ENCODE assay signal across 11 mouse cellular contexts in the genomic region with DNA sequence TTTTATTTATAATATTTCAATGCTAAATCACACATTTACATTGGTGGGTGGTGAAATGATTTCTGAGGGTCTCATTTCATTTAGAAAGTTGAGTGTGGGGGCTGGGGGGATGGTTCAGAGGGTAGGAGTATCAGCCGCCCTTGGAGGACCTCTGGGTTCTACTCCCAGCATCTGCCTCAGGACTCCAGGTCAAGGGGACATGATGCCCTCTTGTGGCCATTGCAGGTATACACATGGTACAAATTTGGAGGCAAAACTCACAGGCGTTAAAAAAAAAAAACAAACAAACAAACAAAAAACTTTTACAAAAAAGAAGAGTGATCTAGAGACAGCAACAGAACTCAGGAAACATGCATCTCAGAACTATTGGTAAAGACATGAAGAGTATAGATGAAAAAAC.
DNase-seq lines count a peak whose midpoint lies in the region; ATAC-seq and TF ChIP-seq lines count a peak whose summit lies in the region.
"Had no signal": no experiment of that assay in that cellular context is flagged by ENCODE, and none has a peak within 500 bp of the region (broad histone marks: within the 10 kb centered on the region; RNA-seq: fewer than 3 reads in every experiment).

No protein-coding gene starts in this region.

- peak; percentile 74 for TF ChIP-seq RAD21 in CH12.LX (IDR thresholded peaks at IDR 0.05; ENCODE audit: low read depth, low read length)

- H3K4me3 ChIP-seq in hindbrain, embryonic 10.5 days: no peak overlapping the region
- H3K4me3 ChIP-seq in hindbrain, embryonic 16.5 days (ENCODE audit: low read length): no peak overlapping the region
- H3K4me3 ChIP-seq in CH12.LX (replicated peaks in 1 of 3; ENCODE audit: low read depth in 2 of 3, low read length in 2 of 3, poor library complexity in 1 of 3): no peak overlapping the region
- no peak overlapping the region for H3K4me3 ChIP-seq in olfactory bulb, adult 2 months (ENCODE audit: insufficient read depth, low read depth, low read length)
- H3K4me3 ChIP-seq: embryonic facial prominence, embryonic 13.5 days; liver, embryonic 13.5 days; stomach, embryonic 15.5 days had no signal

- H3K9me3 ChIP-seq in hindbrain, embryonic 10.5 days: no peaks in the 10 kb centered on the region
- no peaks in the 10 kb centered on the region for H3K9me3 ChIP-seq in hindbrain, embryonic 16.5 days (ENCODE audit: control insufficient read depth, low read length)
- H3K9me3 ChIP-seq in CH12.LX (replicated peaks; ENCODE audit: low read length): no peaks in the 10 kb centered on the region
- H3K9me3 ChIP-seq: embryonic facial prominence, embryonic 13.5 days; liver, embryonic 13.5 days; stomach, embryonic 15.5 days had no signal

- no peaks in the 10 kb centered on the region for H3K36me3 ChIP-seq in hindbrain, embryonic 10.5 days
- no peaks in the 10 kb centered on the region for H3K36me3 ChIP-seq in hindbrain, embryonic 16.5 days (ENCODE audit: control insufficient read depth, insufficient read depth, low read length)
- H3K36me3 ChIP-seq in CH12.LX (replicated peaks in 1 of 2; ENCODE audit: control insufficient read depth in 1 of 2, insufficient read depth in 1 of 2, low read length in 1 of 2): no peaks in the 10 kb centered on the region
- H3K36me3 ChIP-seq: embryonic facial prominence, embryonic 13.5 days; liver, embryonic 13.5 days; stomach, embryonic 15.5 days had no signal

- no peaks in the 10 kb centered on the region for H3K27me3 ChIP-seq in hindbrain, embryonic 10.5 days (ENCODE audit: insufficient read depth, poor library complexity, severe bottlenecking)
- no peaks in the 10 kb centered on the region for H3K27me3 ChIP-seq in hindbrain, embryonic 16.5 days (replicated peaks; ENCODE audit: control insufficient read depth, insufficient read depth, low read length)
- no peaks in the 10 kb centered on the region for H3K27me3 ChIP-seq in CH12.LX (replicated peaks)
- H3K27me3 ChIP-seq: embryonic facial prominence, embryonic 13.5 days; liver, embryonic 13.5 days; stomach, embryonic 15.5 days had no signal

- H3K27ac ChIP-seq in hindbrain, embryonic 10.5 days: no peak overlapping the region
- H3K27ac ChIP-seq in hindbrain, embryonic 16.5 days (ENCODE audit: low read depth, low read length): no peak overlapping the region
- H3K27ac ChIP-seq in CH12.LX (ENCODE audit: insufficient read depth, low read depth): no peak overlapping the region
- H3K27ac ChIP-seq in olfactory bulb, adult 2 months (ENCODE audit: insufficient read depth, low read depth, low read length): no peak overlapping the region
- H3K27ac ChIP-seq: embryonic facial prominence, embryonic 13.5 days; liver, embryonic 13.5 days; stomach, embryonic 15.5 days had no signal

- dilution Hi-C loops in CH12.LX (cut with MboI; ENCODE audit: extremely low pct_ligation_motif_present, extremely low pct_unique_long_range_greater_than_20kb, low sequenced_read_pairs): no loop called here

- peak; percentile 41 for DNase-seq in hindbrain, embryonic 10.5 days (ENCODE audit: low spot score)
- DNase-seq in CH12.LX (ENCODE audit: extremely low read depth): peak; percentile 55
- peak; percentile 1 for DNase-seq in adrenal gland, adult 8-10 months
- DNase-seq in embryo, embryonic 11.5 days (ENCODE audit: low read depth, low spot score): peak; percentile 24
- DNase-seq in layer of hippocampus, adult 9-10 months (ENCODE audit: low spot score): peak; percentile 13
- DNase-seq: liver, embryonic 13.5 days had no signal

- no peak for TF ChIP-seq POLR2A in CH12.LX (IDR thresholded peaks at IDR 0.05; ENCODE audit: low read depth, low read length)
- TF ChIP-seq POLR2A in olfactory bulb, adult 2 months (IDR thresholded peaks at IDR 0.05; ENCODE audit: insufficient read depth, low read depth, low read length): no peak

- 35% methylated on average over 2 of the region's 2 CpGs for WGBS in hindbrain, embryonic 10.5 days
- WGBS in hindbrain, embryonic 16.5 days: 24% methylated on average over 2 of the region's 2 CpGs
- WGBS in olfactory bulb, adult 2 months: 27% methylated on average over 2 of the region's 2 CpGs

- ATAC-seq in hindbrain, embryonic 16.5 days: no peak
- no peak for ATAC-seq in erythroblast, adult 5-6 weeks (replicated peaks; ENCODE audit: low FRiP score, poor library complexity, severe bottlenecking)

- H3K79me2 ChIP-seq in CH12.LX (replicated peaks; ENCODE audit: control insufficient read depth, extremely low read depth, insufficient read depth, poor library complexity, severe bottlenecking): no peaks in the 10 kb centered on the region

- peak; percentile 58 to 77 for TF ChIP-seq CTCF in CH12.LX (conservative IDR thresholded peaks at IDR 0.05 in 1 of 2, IDR thresholded peaks at IDR 0.05 in 1 of 2; ENCODE audit: low read depth in 2 of 2, low read length in 2 of 2)
- TF ChIP-seq CTCF in olfactory bulb, adult 2 months (IDR thresholded peaks at IDR 0.05; ENCODE audit: insufficient read depth, low read depth, low read length): 0 out of 2 replicates have a peak, but pooled peaks have one; percentile 45

- no peak for TF ChIP-seq EP300 in CH12.LX (IDR thresholded peaks at IDR 0.05; ENCODE audit: low read length)

- H3K4me1 ChIP-seq in hindbrain, embryonic 10.5 days (replicated peaks): no peaks in the 10 kb centered on the region
- no peaks in the 10 kb centered on the region for H3K4me1 ChIP-seq in hindbrain, embryonic 16.5 days (ENCODE audit: control insufficient read depth, insufficient read depth, low read depth, low read length)
- no peaks in the 10 kb centered on the region for H3K4me1 ChIP-seq in CH12.LX (ENCODE audit: control insufficient read depth in 1 of 2, insufficient read depth in 2 of 2)
- no peaks in the 10 kb centered on the region for H3K4me1 ChIP-seq in olfactory bulb, adult 2 months (ENCODE audit: control insufficient read depth, insufficient read depth, low read length)
- H3K4me1 ChIP-seq: embryonic facial prominence, embryonic 13.5 days; liver, embryonic 13.5 days; stomach, embryonic 15.5 days had no signal

- in situ Hi-C loops in CH12.LX (cut with MboI; ENCODE audit: low pct_ligation_motif_present, low pct_unique_long_range_greater_than_20kb, low sequenced_read_pairs): no loop called here

- H3K4me2 ChIP-seq in hindbrain, embryonic 16.5 days (ENCODE audit: low read length): no peak overlapping the region
- H3K4me2 ChIP-seq in CH12.LX (ENCODE audit: insufficient read depth, low read depth, poor library complexity, severe bottlenecking): no peak overlapping the region
- H3K4me2 ChIP-seq: embryonic facial prominence, embryonic 13.5 days; liver, embryonic 13.5 days; stomach, embryonic 15.5 days had no signal

- H3K9ac ChIP-seq in hindbrain, embryonic 16.5 days (ENCODE audit: low read depth, low read length): no peak overlapping the region
- no peak overlapping the region for H3K9ac ChIP-seq in CH12.LX (ENCODE audit: insufficient read depth, low read depth)
- H3K9ac ChIP-seq: embryonic facial prominence, embryonic 13.5 days; liver, embryonic 13.5 days; stomach, embryonic 15.5 days had no signal

TF ChIP-seq in CH12.LX, 34 proteins besides CTCF, POLR2A, EP300 and RAD21:
- TF ChIP-seq IRF4 (IDR thresholded peaks at IDR 0.05; ENCODE audit: low read depth, low read length) (no peak), SMC3 (IDR thresholded peaks at IDR 0.05; ENCODE audit: low read depth, low read length) (peak; percentile 68), ZNF384 (IDR thresholded peaks at IDR 0.05; ENCODE audit: low read depth, low read length) (peak; percentile 73), UBTF (IDR thresholded peaks at IDR 0.05; ENCODE audit: low read depth, low read length) (no peak), ETS1 (conservative IDR thresholded peaks at IDR 0.05; ENCODE audit: low read depth, low read length) (no peak), ZKSCAN1 (IDR thresholded peaks at IDR 0.05; ENCODE audit: borderline replicate concordance, low read depth, low read length) (no peak), RCOR1 (conservative IDR thresholded peaks at IDR 0.05; ENCODE audit: low read depth, low read length) (no peak), JUN (IDR thresholded peaks at IDR 0.05; ENCODE audit: insufficient read depth, low read depth, low read length) (no peak)

Comparison
In these comparisons a context has a peak if more than half of its experiments do, and no peak if none do; other contexts are left out.
1. DNase-seq: peak in every context shown above with its lines; median percentile 55 in CH12.LX; 41 in hindbrain, embryonic 10.5 days; 24 in embryo, embryonic 11.5 days; 13 in layer of hippocampus, adult 9-10 months; 1 in adrenal gland, adult 8-10 months.